Mouse (Mus musculus) embryo, embryonic 10.5 days (tissue): ENCODE results near the gene Ppfia1.

Experiments
- DNase-seq: peaks from one replicate; pipeline ENCODE4 v3.0.0-alpha.2; 2015; ENCODE audit warnings: low spot score

Gene Ppfia1

DNA sequence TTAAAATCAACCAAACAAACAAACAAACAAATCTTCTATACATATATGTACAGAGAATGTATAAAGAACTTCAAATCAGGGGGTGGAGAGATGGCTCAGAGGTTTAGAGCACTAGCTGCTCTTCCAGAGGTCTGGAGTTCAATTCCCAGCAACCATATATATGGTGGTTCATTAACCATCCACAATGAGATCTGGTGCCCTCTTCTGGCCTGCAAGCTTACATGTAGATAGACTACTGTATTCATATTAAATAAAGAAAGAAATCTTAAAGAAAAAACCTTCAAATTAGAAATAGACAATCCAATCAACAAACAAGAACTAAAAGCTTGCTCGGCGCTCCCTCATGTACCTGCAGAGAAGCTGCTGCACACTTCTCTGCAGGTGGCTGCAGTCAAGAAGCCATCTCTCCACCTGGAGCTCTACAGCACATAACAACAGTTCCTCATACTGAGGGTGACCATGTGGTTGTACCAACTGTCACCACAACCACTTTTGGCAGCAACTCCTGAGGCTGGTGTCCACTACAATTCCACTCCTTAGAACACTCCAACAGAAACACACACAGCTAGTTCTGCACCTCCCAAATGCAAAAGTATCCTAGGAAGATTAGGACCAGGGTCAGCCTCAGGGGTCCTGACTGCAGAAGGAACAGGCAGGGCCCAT is 3.5 kb downstream of the Ppfia1 start:
- DNase-seq: no peak

GRCm38 (mm10) chr7:144545231-144545630 is 8.3 kb downstream of the Ppfia1 start:
- DNase-seq: no peak

GRCm38 (mm10) chr7:144541351-144541750 is 12.2 kb downstream of the Ppfia1 start:
- DNase-seq: no peak

- DNase-seq: no peak
Observed at GRCm38 (mm10) chr7:144539146-144539545, 14.4 kb downstream of the Ppfia1 start.

DNA sequence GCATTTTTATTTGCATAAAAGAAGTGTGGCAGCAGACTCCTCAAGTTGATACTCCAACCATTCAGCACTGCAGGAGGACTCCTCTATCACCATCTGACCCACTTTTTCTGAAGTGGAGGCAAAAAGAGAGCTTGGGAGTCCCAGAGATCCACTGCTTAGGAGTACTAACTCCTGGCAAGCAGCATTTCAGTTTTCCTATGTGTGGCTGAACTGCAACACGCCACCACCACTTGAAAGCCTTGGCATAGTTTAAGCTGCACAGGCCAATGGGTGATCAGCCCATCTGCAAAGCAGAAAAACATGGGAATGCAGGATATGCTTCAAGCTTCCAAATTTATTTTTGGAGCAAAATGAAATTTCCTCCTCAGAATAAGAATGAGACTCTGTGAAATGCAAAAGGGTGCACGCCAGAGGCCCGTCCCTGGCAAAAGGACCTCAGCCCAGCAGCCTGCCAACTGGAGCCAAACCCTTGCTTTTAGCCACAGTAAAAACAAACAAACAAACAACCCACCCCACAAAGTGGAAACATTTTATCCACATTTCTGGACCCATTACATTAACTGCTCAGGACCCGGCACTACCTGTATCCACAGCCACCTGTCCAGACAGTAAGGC is 15.4 kb downstream of the Ppfia1 start:
- DNase-seq: no peak

DNA sequence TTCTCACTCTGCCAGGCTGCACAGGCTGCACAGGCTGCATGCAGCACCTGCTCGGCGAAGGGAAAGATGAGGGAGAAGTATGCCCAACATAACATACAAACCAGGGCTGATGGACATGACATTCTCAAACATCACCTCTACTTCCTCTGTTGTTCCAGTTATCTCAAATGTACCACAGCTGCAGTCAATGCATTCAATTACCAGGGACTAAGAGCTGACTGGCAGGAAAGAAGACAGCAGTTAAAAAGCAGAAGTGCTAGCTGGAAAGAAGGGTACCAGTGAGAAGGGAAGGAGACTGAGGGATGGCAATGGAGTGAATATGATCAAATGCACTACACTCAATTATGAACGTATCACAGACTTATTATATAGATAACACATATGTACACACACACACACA is 17.2 kb downstream of the Ppfia1 start:
- DNase-seq: no peak

DNA sequence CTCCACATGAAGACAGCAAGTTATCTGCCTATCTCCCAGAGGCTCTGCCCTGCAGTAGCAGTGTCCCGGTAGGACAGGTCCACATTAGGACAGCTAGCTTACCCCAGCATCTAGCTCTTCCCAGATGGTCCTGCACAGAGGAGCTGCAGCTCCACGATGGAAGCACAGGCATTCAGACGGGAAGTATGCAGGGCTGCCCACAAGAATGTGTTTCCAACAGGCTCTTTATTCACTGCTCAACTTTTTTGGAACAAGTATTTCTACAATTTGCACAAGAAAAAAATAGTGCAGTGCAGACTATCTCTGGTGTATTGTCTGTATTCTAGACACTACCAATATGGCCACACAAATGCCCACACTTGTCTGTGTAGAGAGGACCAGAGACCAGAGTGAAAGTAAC is 18.8 kb downstream of the Ppfia1 start:
- no peak for DNase-seq

GRCm38 (mm10) chr7:144531585-144532378 is 21.7 kb downstream of the Ppfia1 start:
- DNase-seq: peak; percentile 55

DNA sequence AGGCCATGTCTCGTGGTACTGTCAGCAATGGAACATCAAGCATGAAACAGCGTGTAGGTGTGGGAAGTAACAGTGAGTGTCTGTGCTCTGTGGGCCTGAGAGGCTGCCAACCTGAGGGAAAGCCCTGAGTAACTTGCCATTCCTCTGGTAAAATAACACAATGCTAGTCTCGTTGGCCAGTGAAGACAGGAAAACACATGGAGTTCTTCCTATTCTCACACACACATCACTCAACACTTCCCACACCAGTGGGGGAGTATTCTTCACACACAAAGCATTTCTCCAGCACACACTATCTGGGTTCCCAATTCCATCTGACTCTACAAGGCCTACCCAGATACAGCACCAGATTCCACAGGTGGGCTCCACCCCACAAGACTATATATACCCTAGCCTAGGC is 23.7 kb downstream of the Ppfia1 start:
- no peak for DNase-seq

DNA sequence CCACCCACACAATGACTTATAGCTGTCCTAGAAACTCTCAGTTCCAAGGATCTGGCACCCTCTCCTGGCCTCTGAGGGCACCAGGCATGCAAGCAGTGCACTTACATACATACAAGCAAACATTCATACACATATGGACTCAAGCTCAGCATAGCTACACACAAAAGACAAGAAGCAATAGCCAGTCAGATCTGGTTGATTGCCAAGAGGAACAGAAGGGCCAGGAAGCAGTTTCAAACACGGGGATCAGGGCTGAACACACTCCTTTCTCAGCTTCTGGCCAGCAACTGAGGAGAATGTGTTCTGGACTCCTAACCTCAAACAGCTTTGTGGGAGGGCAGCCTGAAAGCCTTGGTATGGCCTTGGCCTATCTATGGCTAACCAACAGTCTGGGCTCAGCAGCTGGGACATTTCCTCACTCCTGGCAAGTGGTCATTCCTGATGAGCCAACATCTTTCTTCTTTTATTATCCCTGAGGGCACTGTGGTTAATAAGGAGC is 25.8 kb downstream of the Ppfia1 start:
- no peak for DNase-seq

DNA sequence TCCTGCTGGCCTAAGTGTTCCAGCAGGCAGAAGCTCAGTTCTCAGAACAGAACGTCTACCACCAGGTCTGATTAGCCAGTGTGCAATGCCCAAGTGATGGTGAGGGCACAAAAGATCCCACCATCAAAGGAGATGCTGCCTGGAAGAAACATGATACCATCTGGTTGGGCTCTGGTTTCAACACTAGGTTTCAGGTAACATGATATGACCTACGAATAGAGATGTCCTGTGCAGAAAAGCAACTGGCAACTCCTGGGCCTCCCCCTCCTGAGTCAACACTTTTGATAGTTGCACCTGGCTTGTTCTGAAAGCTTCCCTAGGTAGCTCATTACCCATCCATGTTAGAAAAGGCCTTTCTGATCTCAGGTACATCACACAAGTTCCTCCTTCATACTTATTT is 26.9 kb downstream of the Ppfia1 start:
- peak; percentile 12 for DNase-seq

- DNase-seq: no peak
Observed at GRCm38 (mm10) chr7:144524427-144525191, 28.9 kb downstream of the Ppfia1 start.

GRCm38 (mm10) chr7:144523415-144523814 is 30.1 kb downstream of the Ppfia1 start:
- no peak for DNase-seq

DNA sequence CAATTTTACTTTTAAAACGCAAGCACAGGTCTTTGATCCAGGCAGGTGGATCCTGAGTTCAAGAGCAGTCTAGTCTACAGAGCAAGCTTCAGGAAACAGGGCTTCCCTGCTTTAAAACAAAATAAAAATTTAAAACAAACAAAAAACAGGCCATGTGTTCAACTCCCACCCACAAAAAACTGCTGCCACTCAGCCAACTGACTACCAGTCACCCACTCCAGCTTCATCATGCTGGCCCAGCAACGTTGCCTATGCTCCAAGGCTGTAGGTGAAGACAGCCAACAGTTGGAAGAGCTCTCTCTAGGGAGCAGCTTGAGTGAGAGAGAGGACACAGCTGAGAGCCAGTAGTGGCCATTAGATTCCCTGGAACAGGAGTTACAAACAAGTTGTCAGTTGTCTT is 31.6 kb downstream of the Ppfia1 start:
- no peak for DNase-seq

DNA sequence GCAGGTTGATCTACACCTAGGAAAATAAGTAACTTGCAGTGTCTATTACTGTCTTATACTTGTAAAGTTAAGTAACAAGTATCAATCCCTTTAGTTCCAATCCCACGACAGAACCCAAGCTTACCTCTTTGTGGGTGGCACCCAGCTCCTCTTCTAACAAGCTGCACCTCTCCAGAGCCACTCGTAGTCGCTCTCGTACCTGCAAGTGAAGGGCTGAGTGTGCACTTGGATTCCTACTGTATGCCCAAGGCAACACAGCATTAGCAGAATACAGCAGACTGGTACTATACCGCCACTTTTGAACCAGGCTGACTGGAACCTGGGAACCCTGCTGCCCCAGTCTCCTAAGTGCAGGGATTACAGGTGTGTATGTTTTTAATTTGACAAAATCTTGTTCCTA is 33.7 kb downstream of the Ppfia1 start:
- no peak for DNase-seq

DNA sequence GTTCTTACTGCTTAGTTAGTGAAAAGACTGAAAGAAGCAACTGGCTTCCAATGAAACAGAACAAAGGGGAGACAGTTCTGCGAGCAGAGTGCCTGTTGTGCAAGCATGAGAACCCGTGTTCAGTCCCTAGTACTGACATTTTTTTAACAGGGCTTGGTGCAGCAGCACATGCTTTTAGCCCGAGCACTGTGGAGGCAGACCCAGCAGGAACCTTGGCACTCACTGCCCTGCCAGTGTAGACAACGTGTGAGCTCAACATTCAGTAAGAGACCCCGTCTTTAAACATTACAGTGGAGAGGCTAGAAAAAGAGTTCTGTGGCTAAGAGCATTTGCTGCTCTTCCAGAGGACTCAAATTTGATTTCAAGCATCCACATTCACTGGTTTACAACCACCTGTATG is 36.8 kb downstream of the Ppfia1 start:
- DNase-seq: no peak

GRCm38 (mm10) chr7:144509090-144509489 is 44.4 kb downstream of the Ppfia1 start:
- no peak for DNase-seq

GRCm38 (mm10) chr7:144506807-144507206 is 46.7 kb downstream of the Ppfia1 start:
- no peak for DNase-seq

- no peak for DNase-seq
Observed at GRCm38 (mm10) chr7:144503959-144504358, 49.6 kb downstream of the Ppfia1 start.

DNA sequence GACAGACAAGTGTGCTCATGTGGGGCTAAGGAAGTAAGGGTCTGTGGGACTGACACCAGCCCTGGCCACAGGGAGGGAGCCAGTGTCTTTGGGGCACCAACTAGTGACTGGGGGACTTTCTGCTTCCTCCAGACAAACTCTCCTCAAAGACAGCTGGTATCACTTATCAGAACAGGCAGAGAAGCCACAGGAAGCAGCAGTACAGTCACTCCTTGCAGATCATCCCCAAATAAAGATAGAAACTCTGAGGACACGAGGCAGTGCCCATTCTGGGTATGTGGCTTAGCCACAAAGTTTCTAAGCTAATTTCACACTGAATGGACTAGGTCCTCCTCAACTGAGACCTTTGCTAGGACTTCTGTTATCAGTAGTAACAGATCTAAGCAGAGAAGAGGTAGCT is 60.6 kb downstream of the Ppfia1 start:
- no peak for DNase-seq

DNA sequence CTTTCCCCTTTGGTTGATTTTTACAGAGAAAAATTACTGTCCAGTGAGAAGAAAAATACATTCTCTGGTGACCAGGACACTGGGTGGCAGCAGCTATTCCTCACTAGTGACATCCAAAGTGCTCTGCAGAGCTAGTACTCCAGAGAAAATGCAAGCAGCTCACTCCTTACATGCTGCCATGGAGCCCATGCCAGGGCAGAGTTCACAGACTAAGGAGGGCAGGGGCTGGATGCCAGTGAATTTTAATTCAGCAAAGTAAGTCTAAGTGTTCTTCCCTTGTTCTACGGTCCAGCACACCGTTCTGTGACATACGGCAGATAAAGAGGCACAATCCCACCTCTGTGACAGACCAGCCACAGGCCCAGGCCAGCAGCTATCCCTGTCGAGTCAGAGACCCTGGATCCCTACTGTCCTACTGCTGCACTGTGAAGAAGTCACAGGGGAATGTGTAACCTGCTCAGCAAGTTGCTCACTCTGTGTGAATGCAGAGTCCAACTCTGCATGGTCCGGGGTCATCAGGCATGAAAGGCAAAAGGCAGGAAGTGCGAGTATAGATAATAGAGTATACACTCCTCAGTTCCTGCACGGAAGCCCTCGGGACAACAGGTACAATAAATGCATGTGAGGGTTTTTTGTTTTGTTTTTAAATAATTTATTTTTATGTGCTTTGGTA is 63.2 kb downstream of the Ppfia1 start:
- no peak for DNase-seq
